Mouse (Mus musculus) lung, adult 2 months (tissue): ENCODE results near the gene Fam219a.

Experiments
- CTCF ChIP-seq: fragments of 200-500 bp; IDR thresholded peaks from 2 replicates; pipeline ENCODE4 v1.5.1; 2011; ENCODE audit warnings: mild to moderate bottlenecking, low read length, control low read depth; ENCODE audit not compliant: insufficient read depth
- POLR2A ChIP-seq: fragments of 200-500 bp; IDR thresholded peaks from 2 replicates; pipeline ENCODE4 v1.6.1; 2011; ENCODE audit warnings: low read depth, mild to moderate bottlenecking, control low read depth, low read length, borderline replicate concordance; ENCODE audit errors: extremely low read depth

GRCm38 (mm10) chr4:41495076-41495475, 74.3 kb downstream of the Fam219a start:
- TF ChIP-seq POLR2A (no peak), CTCF (no peak)
